Mouse (Mus musculus) liver, adult 2 months (tissue): ENCODE data around the gene Gtpbp10. TPM values are rescaled to one million over a fixed set of nuclear protein-coding genes. Genes with fewer than 3 reads are reported as not detected.
A peak's percentile ranks its signal among the peaks of the same experiment; 100 is the strongest.

Source experiments
- DNase-seq: peaks from one replicate; pipeline ENCODE4 v3.0.0-alpha.2; 2011; ENCODE audit warnings: low read depth, low spot score; ENCODE audit errors: extremely low read depth
- H3K27ac ChIP-seq: fragments of 200-500 bp; replicated peaks from 2 replicates; pipeline ENCODE4 v1.5.1; 2012; ENCODE audit warnings: low read depth, mild to moderate bottlenecking, control low read depth, inconsistent platforms, low read length; ENCODE audit not compliant: insufficient read depth
- H3K27me3 ChIP-seq: fragments of 200-500 bp; 2 replicates; pipeline ENCODE4 v1.6.1; 2012; ENCODE audit warnings: mild to moderate bottlenecking, moderate library complexity, low read length, inconsistent platforms; ENCODE audit not compliant: control insufficient read depth, insufficient read depth
- H3K36me3 ChIP-seq: fragments of 200-500 bp; 2 replicates; pipeline ENCODE4 v1.6.1; 2012; ENCODE audit warnings: low read length, inconsistent platforms; ENCODE audit not compliant: control insufficient read depth, insufficient read depth
- H3K4me1 ChIP-seq: fragments of 200-500 bp; 2 replicates; pipeline ENCODE4 v1.6.1; 2011; ENCODE audit warnings: low read length; ENCODE audit not compliant: control insufficient read depth, insufficient read depth
- H3K4me3 ChIP-seq: fragments of 200-500 bp; 2 replicates; pipeline ENCODE4 v1.5.1; 2011; ENCODE audit warnings: low read depth, mild to moderate bottlenecking, control low read depth, low read length, moderate library complexity; ENCODE audit not compliant: insufficient read depth
- H3K79me2 ChIP-seq: fragments of 200-500 bp; 2 replicates; pipeline ENCODE4 v1.6.1; 2012; ENCODE audit warnings: inconsistent platforms, mild to moderate bottlenecking, low read length, moderate library complexity; ENCODE audit not compliant: control insufficient read depth, insufficient read depth
- H3K9ac ChIP-seq: fragments of 200-500 bp; 2 replicates; pipeline ENCODE4 v1.6.1; 2012; ENCODE audit warnings: low read depth, mild to moderate bottlenecking, control low read depth, inconsistent platforms, low read length
- CTCF ChIP-seq: fragments of 200-500 bp; IDR thresholded peaks from 2 replicates; pipeline ENCODE4 v1.5.1; 2011; ENCODE audit warnings: low read depth, low read length, control low read depth
- POLR2A ChIP-seq: fragments of 200-500 bp; IDR thresholded peaks from 2 replicates; pipeline ENCODE4 v1.6.1; 2011; ENCODE audit warnings: low read length, control low read depth; ENCODE audit not compliant: insufficient read depth; ENCODE audit errors: extremely low read depth
- WGBS: fragments of 180-500 bp; shearing (Covaris S2); methylation state at CpG from one replicate; pipeline ENCODE4 v1.1.7; 2018; 5-methylcytosine and 5-hydroxymethylcytosine counted together
- polyA plus RNA-seq: library from polyadenylated mRNA; depleted of rRNA; stranded (reverse); fragments of >200 nt; gene quantifications from 2 replicates; pipeline ENCODE4 v1.2.3, GENCODE M21; 2012; rRNA removed
- total RNA-seq: library from RNA; depleted of rRNA; stranded (reverse); fragments of >200 nt; gene quantifications from 2 replicates; pipeline ENCODE4 v1.2.3, GENCODE M21; 2014; rRNA removed

The Gtpbp10 gene
- total and polyA plus RNA-seq, 2 experiments: 2.2 to 20.1 TPM

DNA sequence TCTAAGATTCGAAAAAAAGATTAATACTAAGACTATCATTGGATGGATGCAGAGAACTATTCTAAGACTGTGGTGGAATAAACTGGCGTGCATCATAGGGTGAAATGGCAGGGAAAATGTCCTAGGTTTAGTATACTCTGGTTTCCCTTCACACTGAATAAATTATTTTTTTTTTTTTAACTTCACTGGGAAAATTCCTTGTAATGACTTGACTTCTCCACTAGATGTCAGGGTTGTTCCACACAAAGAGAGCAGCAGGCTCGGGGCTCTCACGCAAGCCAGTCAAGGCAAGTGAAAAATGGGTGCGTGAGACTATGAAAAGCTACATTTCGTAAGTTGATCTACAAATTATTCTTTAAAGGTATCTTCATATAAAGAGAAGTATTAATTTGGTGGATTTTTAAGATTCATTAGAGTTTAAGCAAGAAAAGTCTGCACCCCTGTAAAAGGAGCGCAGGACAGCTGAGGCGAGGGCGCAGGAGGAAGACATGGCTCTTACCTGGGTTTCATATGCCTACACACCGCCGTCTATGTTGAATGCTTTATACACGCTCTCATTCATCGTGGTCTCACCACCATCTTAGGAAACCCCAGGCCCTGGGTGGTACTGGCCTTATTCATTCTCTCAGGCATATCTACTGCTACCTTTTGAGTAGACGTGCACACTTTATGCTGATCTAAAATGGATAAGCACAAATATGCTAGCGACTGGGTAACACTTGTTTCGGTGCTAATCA is 64.9 kb downstream of the Gtpbp10 start:
- H3K4me3 ChIP-seq: no peak overlapping the region
- no peaks in the 10 kb centered on the region for H3K27me3 ChIP-seq
- DNase-seq: peak; percentile 49
- 0 out of 2 replicates have a peak, but pooled peaks cover 2% of the 10 kb centered on the region for H3K4me1 ChIP-seq
- TF ChIP-seq POLR2A: no peak
- TF ChIP-seq CTCF: peak; percentile 69
- no peaks in the 10 kb centered on the region for H3K79me2 ChIP-seq
- H3K27ac ChIP-seq: no peak overlapping the region
- no peak overlapping the region for H3K9ac ChIP-seq
- H3K36me3 ChIP-seq: no peaks in the 10 kb centered on the region
- 30% methylated on average over 16 of the region's 16 CpGs for WGBS

DNA sequence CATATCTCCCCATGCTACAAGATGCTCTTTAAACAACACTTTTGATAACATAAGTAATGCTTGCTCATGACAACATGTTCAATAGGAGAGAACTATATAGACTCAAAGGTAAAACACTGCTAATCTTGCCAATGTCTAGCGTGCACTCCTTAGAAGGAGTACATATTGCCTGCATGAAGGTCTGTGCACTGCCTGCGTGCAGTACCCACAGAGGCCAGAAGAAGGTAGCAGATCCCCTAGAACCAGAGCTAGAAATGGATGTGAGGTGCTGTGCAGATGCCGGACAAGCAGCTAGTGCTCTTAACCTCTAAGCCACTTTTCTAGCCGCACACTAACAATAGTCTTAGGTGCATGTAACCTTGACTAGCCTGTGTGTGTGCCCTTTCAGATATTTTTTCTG is 67.2 kb downstream of the Gtpbp10 start:
- H3K27ac ChIP-seq: no peak overlapping the region
- WGBS: 95% methylated on average over 4 of the region's 4 CpGs
- TF ChIP-seq POLR2A: no peak
- TF ChIP-seq CTCF: peak; percentile 1; the same call in 1 of the 2 replicates
- no peaks in the 10 kb centered on the region for H3K27me3 ChIP-seq
- no peaks in the 10 kb centered on the region for H3K36me3 ChIP-seq
- no peak overlapping the region for H3K4me3 ChIP-seq
- H3K9ac ChIP-seq: no peak overlapping the region
- no peaks in the 10 kb centered on the region for H3K79me2 ChIP-seq
- H3K4me1 ChIP-seq: 0 out of 2 replicates have a peak, but pooled peaks cover 2% of the 10 kb centered on the region
- no peak for DNase-seq

Other genes with a start within 250 kb of the Gtpbp10 start
- 2.2 and 2.7 TPM in 2 replicates for gene Cdk14, start 139.2 kb downstream of the Gtpbp10 start, total RNA-seq
- 0.31 and 0.32 TPM in 2 replicates for gene Cdk14, start 139.2 kb downstream of the Gtpbp10 start, polyA plus RNA-seq
- gene 1700015F17Rik, start 80.4 kb downstream of the Gtpbp10 start, total RNA-seq: not detected in 2 replicates
- gene 1700015F17Rik, start 80.4 kb downstream of the Gtpbp10 start, polyA plus RNA-seq: not detected in 2 replicates
- 66.4 and 76.7 TPM in 2 replicates for gene Cldn12, start 44.6 kb downstream of the Gtpbp10 start, total RNA-seq
- gene Cldn12, start 44.6 kb downstream of the Gtpbp10 start, polyA plus RNA-seq: 56.0 and 60.0 TPM in 2 replicates
- gene Gm8773, start 14.3 kb upstream of the Gtpbp10 start, total RNA-seq: not detected in 2 replicates
- not detected in 2 replicates for gene Gm8773, start 14.3 kb upstream of the Gtpbp10 start, polyA plus RNA-seq
- gene Cfap69, start 104.7 kb upstream of the Gtpbp10 start, total RNA-seq: 1.0 TPM in 2 replicates
- gene Cfap69, start 104.7 kb upstream of the Gtpbp10 start, polyA plus RNA-seq: 0.04 and 0.05 TPM in 2 replicates
- gene Steap2, start 135.0 kb upstream of the Gtpbp10 start, total RNA-seq: 6.2 and 9.0 TPM in 2 replicates
- 3.9 and 4.1 TPM in 2 replicates for gene Steap2, start 135.0 kb upstream of the Gtpbp10 start, polyA plus RNA-seq
- 0.09 and 0.74 TPM in 2 replicates for gene Steap1, start 189.8 kb upstream of the Gtpbp10 start, total RNA-seq
- 0.07 TPM in 1 of 2 replicates, not detected in the other for gene Steap1, start 189.8 kb upstream of the Gtpbp10 start, polyA plus RNA-seq